Mouse (Mus musculus) intestine, embryonic 15.5 days (tissue): ENCODE data around the gene Rfc4. TPM values are rescaled to one million over a fixed set of nuclear protein-coding genes. Genes with fewer than 3 reads are reported as not detected.
"Not testable (repeated sequence)": the region's sequence is repeated elsewhere in the genome, so short reads cannot be mapped to it uniquely, and the experiment has no call there.

ENCODE experiments used
- ATAC-seq: fragments of 200-750 bp; cut with Nextera tagmentation; 2 replicates; pipeline ENCODE4 v1.8.0; 2017; ENCODE audit warnings: moderate TSS enrichment, moderate library complexity
- H3K27ac ChIP-seq: fragments of 300-500 bp; sonication (generic); 2 replicates; pipeline ENCODE4 v1.5.1; 2015; ENCODE audit warnings: mild to moderate bottlenecking, inconsistent platforms
- H3K27me3 ChIP-seq: fragments of 300-500 bp; sonication (generic); replicated peaks from 2 replicates; pipeline ENCODE4 v1.6.1; 2015; ENCODE audit warnings: inconsistent platforms
- H3K36me3 ChIP-seq: fragments of 300-500 bp; sonication (generic); 2 replicates; pipeline ENCODE4 v1.6.1; 2015; ENCODE audit warnings: inconsistent platforms
- H3K4me1 ChIP-seq: fragments of 300-500 bp; sonication (generic); replicated peaks from 2 replicates; pipeline ENCODE4 v1.6.1; 2015; ENCODE audit warnings: inconsistent platforms
- H3K4me2 ChIP-seq: fragments of 300-500 bp; sonication (generic); replicated peaks from 2 replicates; pipeline ENCODE4 v1.6.1; 2015; ENCODE audit warnings: mild to moderate bottlenecking, inconsistent platforms
- H3K4me3 ChIP-seq: fragments of 300-500 bp; sonication (generic); replicated peaks from 2 replicates; pipeline ENCODE4 v1.5.1; 2015; ENCODE audit warnings: inconsistent platforms
- H3K9ac ChIP-seq: fragments of 300-500 bp; sonication (generic); 2 replicates; pipeline ENCODE4 v1.6.1; 2015; ENCODE audit warnings: inconsistent platforms
- H3K9me3 ChIP-seq: fragments of 300-500 bp; sonication (generic); 2 replicates; pipeline ENCODE4 v1.6.1; 2016; ENCODE audit warnings: inconsistent platforms
- WGBS: fragments of 180-500 bp; shearing (Covaris S2); methylation state at CpG from one replicate; pipeline ENCODE4 v1.1.7; 2015; 5-methylcytosine and 5-hydroxymethylcytosine counted together
- polyA plus RNA-seq: library from polyadenylated mRNA; unstranded; fragments of >200 nt; fragmentation: Nextera tagmentation; extraction: Ambion mirVana; gene quantifications from 2 replicates; pipeline ENCODE4 v1.2.1, GENCODE M21; 2015

Gene Rfc4
- polyA plus RNA-seq, 1 experiment from 2014 or later, result 130 TPM

DNA sequence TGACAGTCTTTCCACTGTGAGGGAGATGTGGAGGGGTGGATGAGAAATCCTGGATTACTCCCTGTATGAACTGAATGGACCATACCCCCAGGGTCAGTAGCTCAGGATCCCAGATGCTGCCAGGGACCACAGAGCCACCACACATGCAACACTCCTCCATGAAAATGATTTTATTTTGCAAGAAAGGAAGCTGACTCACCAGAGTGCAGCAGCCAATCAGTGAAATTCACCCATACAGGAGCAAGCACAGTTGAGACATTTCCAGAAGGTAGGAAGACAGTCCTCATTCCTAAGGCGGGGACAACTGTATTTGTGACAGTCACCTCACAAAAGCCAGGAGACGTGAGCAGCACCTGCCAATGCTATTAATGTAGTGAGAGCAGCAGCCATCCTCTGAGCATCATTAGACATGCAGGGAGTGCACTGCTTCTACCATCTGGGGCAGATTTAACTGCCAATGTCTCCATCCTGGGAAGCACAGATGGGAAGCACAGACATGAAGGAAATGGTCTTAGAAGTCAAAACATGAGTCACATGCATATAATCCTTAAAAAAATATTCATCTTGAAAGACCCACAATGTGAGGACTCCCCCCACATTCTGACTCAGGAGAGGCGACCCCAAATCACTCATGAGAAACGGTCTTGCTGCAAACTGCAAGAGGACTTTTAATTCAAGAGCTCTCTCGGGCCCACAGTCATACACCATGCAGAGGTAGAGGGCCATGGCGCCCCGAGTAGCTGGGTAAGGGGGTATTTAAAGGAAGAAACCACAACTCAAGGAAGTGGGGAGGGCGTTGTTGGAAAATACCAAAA lies 30.0 kb downstream of the Rfc4 start:
- H3K9ac ChIP-seq, H3K9me3 ChIP-seq, H3K27ac ChIP-seq, H3K27me3 ChIP-seq, H3K36me3 ChIP-seq, H3K4me3 ChIP-seq, ATAC-seq, H3K4me2 ChIP-seq, H3K4me1 ChIP-seq: not testable (repeated sequence)
- WGBS, result 87% methylated on average over 8 of the region's 8 CpGs

DNA sequence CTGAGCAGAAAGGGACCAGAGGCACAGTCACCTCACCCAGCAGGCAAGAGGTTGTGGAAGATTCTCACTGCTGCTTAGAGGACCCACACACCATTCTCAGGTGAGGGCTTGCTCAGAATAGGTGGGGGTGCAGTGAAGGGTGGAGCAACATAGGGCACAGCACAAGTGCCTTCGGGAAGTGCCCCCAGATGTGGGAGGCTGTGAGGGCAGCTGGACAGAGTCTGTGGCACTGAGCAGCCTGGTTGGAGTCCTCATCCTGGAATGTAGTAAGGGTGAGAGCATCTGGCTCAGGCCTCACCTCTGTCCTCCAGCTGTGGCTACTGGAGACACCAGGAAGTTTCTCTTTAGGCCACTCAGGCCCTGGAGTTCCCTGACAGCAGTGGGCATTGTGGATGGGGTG lies 30.7 kb downstream of the Rfc4 start:
- H3K9me3 ChIP-seq, H3K36me3 ChIP-seq, H3K27ac ChIP-seq, H3K4me2 ChIP-seq, H3K4me3 ChIP-seq, H3K27me3 ChIP-seq, ATAC-seq, H3K9ac ChIP-seq, H3K4me1 ChIP-seq: not testable (repeated sequence)
- 71% methylated on average over 1 of the region's 1 CpGs for WGBS

DNA sequence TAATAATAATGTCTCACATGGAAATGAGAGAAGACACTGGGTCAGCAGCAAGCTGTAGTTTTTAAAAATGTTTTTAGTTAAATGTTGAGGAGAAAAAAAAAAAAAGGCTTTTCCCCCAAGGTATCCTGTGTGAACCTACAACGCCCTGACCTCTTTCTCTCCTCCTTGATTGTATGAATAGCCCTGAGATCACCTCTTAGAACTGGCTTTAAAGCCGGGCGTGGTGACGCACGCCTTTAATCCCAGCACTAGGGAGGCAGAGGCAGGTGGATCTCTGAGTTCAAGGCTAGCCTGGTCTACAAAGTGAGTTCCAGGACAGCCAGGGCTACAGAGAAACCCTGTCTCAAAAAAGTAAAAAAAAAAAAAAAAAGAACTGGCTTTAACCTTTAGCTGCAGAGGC lies 32.0 kb downstream of the Rfc4 start:
- 88% methylated on average over 5 of the region's 5 CpGs for WGBS
- not testable (repeated sequence) for H3K9me3 ChIP-seq, H3K4me3 ChIP-seq, H3K36me3 ChIP-seq, H3K4me1 ChIP-seq, H3K27me3 ChIP-seq, H3K27ac ChIP-seq, H3K9ac ChIP-seq, ATAC-seq, H3K4me2 ChIP-seq

DNA sequence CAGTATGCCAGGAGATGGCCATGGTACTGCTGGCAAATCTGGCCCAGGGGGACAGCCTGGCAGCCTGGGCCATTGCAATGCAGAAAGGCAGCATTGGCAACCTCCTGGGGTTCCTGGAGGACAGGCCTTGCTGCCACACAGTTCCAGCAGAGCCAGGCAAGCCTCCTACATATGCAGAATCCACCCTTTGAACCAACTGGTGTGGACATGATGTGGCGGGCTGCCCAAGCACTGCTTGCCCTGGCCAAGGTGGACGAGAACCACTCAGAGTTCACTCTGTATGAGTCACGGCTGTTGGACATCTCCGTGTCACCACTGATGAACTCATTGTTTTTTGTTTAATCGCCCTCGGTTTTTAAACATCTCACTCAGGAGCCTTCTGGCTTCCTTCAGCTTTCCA lies 33.4 kb downstream of the Rfc4 start:
- Histone ChIP-seq H3K4me2 (no peak overlapping the region), H3K9ac (no peak overlapping the region), H3K27ac (no peak overlapping the region), H3K27me3 (no peaks in the 10 kb centered on the region), H3K36me3 (no peaks in the 10 kb centered on the region), H3K4me1 (no peaks in the 10 kb centered on the region), H3K9me3 (no peaks in the 10 kb centered on the region), H3K4me3 (no peak overlapping the region)
- WGBS, result 83% methylated on average over 6 of the region's 6 CpGs
- no peak for ATAC-seq

DNA sequence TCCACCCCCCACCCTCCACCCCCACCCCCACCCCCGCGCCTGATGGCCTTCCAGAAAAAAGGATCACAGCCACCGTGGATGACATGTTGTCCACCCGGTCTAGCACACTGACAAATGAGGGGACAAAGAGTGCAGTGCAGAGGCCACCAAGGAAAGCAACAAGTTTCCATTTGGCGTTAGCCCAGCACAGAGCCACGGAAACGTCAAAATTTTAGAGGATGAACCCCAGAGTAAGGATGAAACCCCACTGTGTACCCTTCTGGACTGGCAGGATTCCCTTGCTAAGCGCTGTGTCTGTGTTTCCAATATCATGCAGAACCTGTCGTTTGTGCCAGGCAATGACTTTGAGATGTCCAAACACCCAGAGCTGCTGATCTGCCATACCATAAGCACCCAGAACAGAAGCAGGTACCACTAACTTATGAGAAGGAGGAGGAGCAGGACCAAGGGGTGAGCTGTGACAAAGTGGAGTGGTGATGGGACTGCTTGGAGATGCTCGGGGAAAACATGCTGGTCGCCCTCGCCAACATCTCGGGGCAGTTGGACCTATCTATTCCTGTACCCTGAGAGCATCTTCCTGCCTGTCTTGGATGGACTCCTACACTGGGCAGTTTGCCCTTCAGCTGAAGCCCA lies 34.1 kb downstream of the Rfc4 start:
- Histone ChIP-seq H3K4me2 (no peak overlapping the region), H3K4me3 (no peak overlapping the region), H3K9me3 (no peaks in the 10 kb centered on the region), H3K36me3 (no peaks in the 10 kb centered on the region), H3K4me1 (no peaks in the 10 kb centered on the region), H3K27ac (no peak overlapping the region), H3K9ac (no peak overlapping the region), H3K27me3 (no peaks in the 10 kb centered on the region)
- ATAC-seq, result no peak
- 76% methylated on average over 13 of the region's 13 CpGs for WGBS

DNA sequence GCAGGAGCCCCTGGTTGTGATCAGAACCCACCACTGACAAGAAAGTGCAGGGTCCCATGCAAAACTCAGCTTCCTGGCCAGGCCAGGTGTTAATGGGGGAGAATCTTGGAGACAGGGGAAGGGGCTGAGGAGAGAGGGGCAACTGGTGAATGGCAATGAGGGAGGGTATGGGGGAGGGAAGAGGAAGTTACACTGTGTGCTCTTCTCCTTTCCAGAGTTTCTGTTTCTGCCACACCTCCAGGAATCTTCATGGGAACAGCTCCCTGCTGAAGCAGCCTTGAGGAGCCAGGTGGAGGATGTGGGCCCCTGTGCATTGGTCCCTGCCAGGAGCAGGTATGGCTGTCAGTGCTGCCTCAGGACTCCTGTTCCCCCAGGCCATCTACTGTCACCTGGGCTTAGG lies 36.2 kb downstream of the Rfc4 start:
- not testable (repeated sequence) for H3K36me3 ChIP-seq, ATAC-seq, H3K4me1 ChIP-seq, H3K27me3 ChIP-seq, H3K27ac ChIP-seq, H3K4me2 ChIP-seq, H3K9ac ChIP-seq, H3K4me3 ChIP-seq, H3K9me3 ChIP-seq

DNA sequence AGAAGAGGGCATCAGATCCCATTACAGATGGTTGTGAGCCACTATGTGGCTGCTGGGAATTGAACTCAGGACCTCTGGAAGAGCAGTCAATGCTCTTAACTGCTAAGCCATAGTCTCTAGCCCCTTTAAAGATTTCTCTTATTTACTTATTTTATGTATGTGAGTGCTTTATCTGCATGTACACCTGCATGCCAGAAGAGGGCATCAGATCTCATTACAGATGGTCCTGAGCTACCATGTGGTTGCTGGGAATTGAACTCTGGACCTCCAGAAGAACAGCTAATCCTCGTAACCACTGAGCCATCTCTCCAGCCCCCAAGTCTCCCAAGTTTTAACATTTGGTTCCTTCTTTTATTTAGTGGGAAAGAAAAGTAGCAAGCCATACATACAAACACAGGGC lies 39.0 kb downstream of the Rfc4 start:
- not testable (repeated sequence) for H3K4me3 ChIP-seq
- 93% methylated on average over 1 of the region's 1 CpGs for WGBS

DNA sequence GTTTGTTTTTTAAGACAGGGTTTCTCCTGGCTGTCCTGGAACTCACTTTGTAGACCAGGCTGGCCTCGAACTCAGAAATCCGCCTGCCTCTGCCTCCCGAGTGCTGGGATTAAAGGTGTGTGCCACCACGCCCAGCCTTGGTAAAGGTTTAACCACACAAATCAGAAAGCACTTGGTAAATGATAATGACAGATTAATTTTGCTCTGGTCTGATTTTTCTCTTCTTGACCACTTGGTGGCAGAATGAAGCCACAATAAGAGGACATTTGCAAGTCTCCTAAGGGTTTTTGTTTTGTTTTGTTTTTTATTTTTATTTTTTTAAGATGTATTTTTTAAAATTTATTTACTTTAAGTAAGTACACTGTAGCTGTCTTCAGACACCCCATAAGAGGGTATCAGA lies 39.8 kb downstream of the Rfc4 start:
- H3K4me1 ChIP-seq, H3K4me3 ChIP-seq, ATAC-seq, H3K4me2 ChIP-seq, H3K36me3 ChIP-seq, H3K27me3 ChIP-seq, H3K9me3 ChIP-seq, H3K9ac ChIP-seq, H3K27ac ChIP-seq: not testable (repeated sequence)
- 45% methylated on average over 4 of the region's 4 CpGs for WGBS

More for the DNA sequence above, 39.0 kb downstream of the Rfc4 start:
- H3K9ac ChIP-seq, H3K4me2 ChIP-seq, ATAC-seq, H3K9me3 ChIP-seq, H3K27ac ChIP-seq, H3K4me1 ChIP-seq, H3K27me3 ChIP-seq, H3K36me3 ChIP-seq: not testable (repeated sequence)

DNA sequence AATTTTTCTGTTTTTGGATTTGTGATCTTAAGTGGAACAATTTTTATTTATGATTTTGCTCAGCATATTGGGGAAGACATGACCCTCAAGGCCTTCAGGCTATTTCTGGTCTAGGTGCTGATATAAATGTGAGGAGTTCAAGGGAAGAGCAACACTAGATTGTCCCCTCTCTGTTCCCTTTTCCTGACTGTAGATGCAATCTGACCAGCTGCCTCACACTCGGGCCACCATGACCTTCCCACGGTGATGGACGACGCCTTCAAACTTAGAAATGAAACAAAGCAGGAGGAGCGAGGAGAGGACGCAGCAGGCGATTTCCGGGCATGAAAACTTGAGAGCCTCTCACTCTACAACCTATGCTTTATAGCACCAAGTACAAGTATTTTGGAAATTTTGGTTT lies 40.4 kb downstream of the Rfc4 start:
- not testable (repeated sequence) for H3K9ac ChIP-seq, H3K4me3 ChIP-seq, H3K27me3 ChIP-seq, H3K36me3 ChIP-seq, H3K9me3 ChIP-seq, H3K4me1 ChIP-seq, H3K4me2 ChIP-seq, ATAC-seq, H3K27ac ChIP-seq
- WGBS, result 77% methylated on average over 8 of the region's 8 CpGs

DNA sequence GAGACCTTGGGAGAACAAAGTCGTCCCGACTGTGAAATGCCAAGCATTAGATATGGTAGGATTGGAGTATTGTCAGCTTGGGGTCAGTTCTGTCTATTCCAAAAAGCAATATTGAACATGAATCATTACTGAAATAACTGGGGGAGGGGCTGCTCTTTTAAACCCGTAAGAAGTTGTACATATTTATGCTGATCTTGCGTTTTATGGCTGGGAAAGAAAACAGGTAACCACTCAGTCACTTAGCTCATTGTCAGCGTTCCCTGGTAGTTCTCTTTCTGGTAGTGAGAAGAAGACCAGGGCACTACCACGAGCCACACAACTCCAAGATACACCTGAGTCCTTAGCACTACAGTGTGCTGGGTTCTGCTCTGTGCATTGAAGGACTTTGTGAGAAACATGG lies 50.0 kb downstream of the Rfc4 start:
- WGBS, result 81% methylated on average over 6 of the region's 6 CpGs
- H3K9ac ChIP-seq, H3K9me3 ChIP-seq, H3K4me1 ChIP-seq, H3K4me3 ChIP-seq, H3K27me3 ChIP-seq, H3K27ac ChIP-seq, ATAC-seq, H3K4me2 ChIP-seq, H3K36me3 ChIP-seq: not testable (repeated sequence)

Other genes with a start within 250 kb of the Rfc4 start
- 19.7 and 39.1 TPM in 2 replicates for gene Ahsg, start 236.5 kb downstream of the Rfc4 start, polyA plus RNA-seq
- 0.13 TPM in 1 of 2 replicates, not detected in the other for gene Fetub, start 209.4 kb downstream of the Rfc4 start, polyA plus RNA-seq
- not detected in 2 replicates for gene Hrg, start 176.7 kb downstream of the Rfc4 start, polyA plus RNA-seq
- 0.69 and 1.1 TPM in 2 replicates for gene Kng2, start 98.3 kb downstream of the Rfc4 start, polyA plus RNA-seq
- 6.6 and 10.9 TPM in 2 replicates for gene Kng1, start 69.9 kb downstream of the Rfc4 start, polyA plus RNA-seq
- 204 and 222 TPM in 2 replicates for gene Eif4a2, start 20.3 kb downstream of the Rfc4 start, polyA plus RNA-seq
- not detected in 2 replicates for gene Adipoq, start 18.8 kb upstream of the Rfc4 start, polyA plus RNA-seq
- gene St6gal1, start 97.0 kb upstream of the Rfc4 start, polyA plus RNA-seq, result 15.7 and 17.5 TPM in 2 replicates